Mouse (Mus musculus) stomach, postnatal 0 days (tissue): ENCODE data around the gene Spred3. TPM values are rescaled to one million over a fixed set of nuclear protein-coding genes. Genes with fewer than 3 reads are reported as not detected.
A peak's percentile ranks its signal among the peaks of the same experiment; 100 is the strongest.
"Not testable (repeated sequence)": the region's sequence is repeated elsewhere in the genome, so short reads cannot be mapped to it uniquely, and the experiment has no call there.

ENCODE experiments used
- ATAC-seq: fragments of 200-750 bp; cut with Nextera tagmentation; 2 replicates; pipeline ENCODE4 v1.8.0; 2017; ENCODE audit not compliant: low FRiP score, low TSS enrichment
- DNase-seq: peaks from one replicate; pipeline ENCODE4 v3.0.0-alpha.2; 2016; ENCODE audit warnings: low spot score
- H3K27ac ChIP-seq: fragments of 300-500 bp; sonication (generic); replicated peaks from 2 replicates; pipeline ENCODE4 v1.5.1; 2014; ENCODE audit warnings: mild to moderate bottlenecking, control low read depth
- H3K27me3 ChIP-seq: fragments of 300-500 bp; sonication (generic); 2 replicates; pipeline ENCODE4 v1.6.1; 2014; ENCODE audit warnings: low read length; ENCODE audit not compliant: control insufficient read depth, insufficient read depth
- H3K36me3 ChIP-seq: fragments of 300-500 bp; sonication (generic); 2 replicates; pipeline ENCODE4 v1.6.1; 2014; ENCODE audit warnings: low read length, mixed read lengths; ENCODE audit not compliant: control insufficient read depth, insufficient read depth
- H3K4me1 ChIP-seq: fragments of 300-500 bp; sonication (generic); replicated peaks from 2 replicates; pipeline ENCODE4 v1.6.1; 2014; ENCODE audit warnings: antibody characterized with exemption; ENCODE audit not compliant: control insufficient read depth, insufficient read depth
- H3K4me2 ChIP-seq: fragments of 300-500 bp; sonication (generic); replicated peaks from 2 replicates; pipeline ENCODE4 v1.6.1; 2014; ENCODE audit warnings: low read depth, mild to moderate bottlenecking, control low read depth, moderate library complexity
- H3K4me3 ChIP-seq: fragments of 300-500 bp; sonication (generic); 2 replicates; pipeline ENCODE4 v1.5.1; 2014; ENCODE audit warnings: low read depth, low read length, control low read depth
- H3K9ac ChIP-seq: fragments of 300-500 bp; sonication (generic); 2 replicates; pipeline ENCODE4 v1.6.1; 2014; ENCODE audit warnings: mild to moderate bottlenecking, low read length, control low read depth, mixed read lengths
- H3K9me3 ChIP-seq: fragments of 300-500 bp; sonication (generic); 2 replicates; pipeline ENCODE4 v1.6.1; 2016; ENCODE audit warnings: low read length; ENCODE audit not compliant: control insufficient read depth
- CTCF ChIP-seq: IDR thresholded peaks from 2 replicates; pipeline ENCODE4 v1.5.1; 2016; ENCODE audit warnings: antibody characterized with exemption, low read depth, mild to moderate bottlenecking, moderate library complexity
- EP300 ChIP-seq: optimal IDR thresholded peaks from 2 replicates; pipeline ENCODE3; 2016; ENCODE audit warnings: antibody characterized with exemption
- WGBS: fragments of 180-500 bp; shearing (Covaris S2); extraction: QIAGEN DNeasy Blood & Tissue Kit; methylation state at CpG from one replicate; pipeline ENCODE4 v1.1.7; 2014; 5-methylcytosine and 5-hydroxymethylcytosine counted together
- polyA plus RNA-seq: library from polyadenylated mRNA; unstranded; fragments of >200 nt; fragmentation: Nextera tagmentation; extraction: Ambion mirVana; gene quantifications from 2 replicates; pipeline ENCODE4 v1.2.1, GENCODE M21; 2015

Spred3 gene
- 0.95 and 1.0 TPM in 2 replicates for polyA plus RNA-seq

- DNase-seq: peak; percentile 82
- H3K4me3 ChIP-seq: peak within 1 kb of the TSS; percentile 54
- TF ChIP-seq EP300: no peak
- TF ChIP-seq CTCF: 0 out of 2 replicates have a peak, but pooled peaks have one; percentile 10
- H3K36me3 ChIP-seq: peaks cover 12% of the 10 kb centered on the region
- WGBS: under 1% methylated on average over 30 of the region's 30 CpGs
- H3K4me2 ChIP-seq: peak within 1 kb of the TSS; percentile 72
- H3K9me3 ChIP-seq: no peaks in the 10 kb centered on the region
- H3K4me1 ChIP-seq: peaks cover 6% of the 10 kb centered on the region; the same call in 1 of the 2 replicates
- H3K27me3 ChIP-seq: no peaks in the 10 kb centered on the region
- peak within 1 kb of the TSS; percentile 79 for H3K27ac ChIP-seq
- peak; percentile 67 for ATAC-seq
- H3K9ac ChIP-seq: peak within 1 kb of the TSS; percentile 55
Measured at GRCm38 (mm10) chr7:29170066-29170754, at the start of gene Spred3, which contains the start of gene Ggn. TSS of gene Spred3 (minus strand) at chr7:29170411. TSS of gene Ggn (plus strand) at chr7:29170210.

- H3K27me3 ChIP-seq: no peaks in the 10 kb centered on the region
- WGBS: 48% methylated on average over 15 of the region's 15 CpGs
- DNase-seq: no peak
Measured at GRCm38 (mm10) chr7:29214846-29215245, 44.6 kb upstream of the Spred3 start.

GRCm38 (mm10) chr7:29214236-29214635, 44.0 kb upstream of the Spred3 start:
- no peak overlapping the region for H3K9ac ChIP-seq
- ATAC-seq (no peak), DNase-seq (no peak)
- H3K9me3 ChIP-seq: peaks cover 3% of the 10 kb centered on the region; the same call in 1 of the 2 replicates
- H3K36me3 ChIP-seq: no peaks in the 10 kb centered on the region
- H3K27me3 ChIP-seq: no peaks in the 10 kb centered on the region
- H3K4me3 ChIP-seq: no peak overlapping the region
- H3K4me1 ChIP-seq: no peaks in the 10 kb centered on the region
- no peak overlapping the region for H3K27ac ChIP-seq
- WGBS: 60% methylated on average over 2 of the region's 2 CpGs
- TF ChIP-seq CTCF: no peak
- no peak for TF ChIP-seq EP300
- H3K4me2 ChIP-seq: no peak overlapping the region

More at GRCm38 (mm10) chr7:29214846-29215245, 44.6 kb upstream of the Spred3 start:
- Histone ChIP-seq H3K4me2 (no peak overlapping the region), H3K4me1 (no peaks in the 10 kb centered on the region), H3K27ac (no peak overlapping the region), H3K4me3 (no peak overlapping the region), H3K36me3 (no peaks in the 10 kb centered on the region), H3K9me3 (peaks cover 9% of the 10 kb centered on the region; the same call in 1 of the 2 replicates), H3K9ac (no peak overlapping the region)
- TF ChIP-seq CTCF (no peak), EP300 (no peak)
- no peak for ATAC-seq

- Histone ChIP-seq H3K9ac (no peak within 1 kb of the TSS), H3K4me1 (no peaks in the 10 kb centered on the region), H3K4me2 (no peak within 1 kb of the TSS), H3K4me3 (no peak within 1 kb of the TSS), H3K36me3 (no peaks in the 10 kb centered on the region), H3K27me3 (no peaks in the 10 kb centered on the region), H3K27ac (no peak within 1 kb of the TSS), H3K9me3 (0 out of 2 replicates have a peak, but pooled peaks cover 2% of the 10 kb centered on the region)
- peak; percentile 31 for DNase-seq
- 6% methylated on average over 20 of the region's 20 CpGs for WGBS
- TF ChIP-seq EP300 (no peak), CTCF (no peak)
- ATAC-seq: no peak
Measured at GRCm38 (mm10) chr7:29213675-29214082, 43.5 kb upstream of the Spred3 start, which contains the start of gene Catsperg1. TSS of gene Catsperg1 (minus strand) at chr7:29214035.

GRCm38 (mm10) chr7:29212775-29213560, 42.8 kb upstream of the Spred3 start:
- H3K27ac ChIP-seq, H3K4me1 ChIP-seq, H3K9ac ChIP-seq, H3K4me3 ChIP-seq, ATAC-seq, H3K9me3 ChIP-seq, H3K4me2 ChIP-seq, DNase-seq, H3K36me3 ChIP-seq, H3K27me3 ChIP-seq: not testable (repeated sequence)
- WGBS: 28% methylated on average over 40 of the region's 40 CpGs
